Mouse (Mus musculus): ENCODE measurements around the gene Rere. TPM values are rescaled to one million over a fixed set of nuclear protein-coding genes. Genes with fewer than 3 reads are reported as not detected.
"Not testable (repeated sequence)": the region's sequence is repeated elsewhere in the genome, so short reads cannot be mapped to it uniquely, and the experiment has no call there.

Rere gene
- polyA plus RNA-seq, 1 experiment from 2014 or later: 43.6 TPM

GRCm38 (mm10) chr4:150486097-150486496 is 204.7 kb downstream of the Rere start:
- WGBS: 50% methylated on average over 2 of the region's 2 CpGs
- ATAC-seq: no peak
- H3K27me3 ChIP-seq: no peaks in the 10 kb centered on the region
- H3K4me1 ChIP-seq (replicated peaks): peaks cover 36% of the 10 kb centered on the region
- H3K4me2 ChIP-seq (replicated peaks): no peak overlapping the region
- no peaks in the 10 kb centered on the region for H3K9me3 ChIP-seq
- peaks cover 11% of the 10 kb centered on the region for H3K36me3 ChIP-seq
- no peak overlapping the region for H3K9ac ChIP-seq (replicated peaks)
- no peak overlapping the region for H3K4me3 ChIP-seq (replicated peaks)
- H3K27ac ChIP-seq: no peak overlapping the region

GRCm38 (mm10) chr4:150487109-150487508 is 205.7 kb downstream of the Rere start:
- no peaks in the 10 kb centered on the region for H3K9me3 ChIP-seq
- H3K27ac ChIP-seq: no peak overlapping the region
- H3K36me3 ChIP-seq: peaks cover 5% of the 10 kb centered on the region
- no peak overlapping the region for H3K9ac ChIP-seq (replicated peaks)
- H3K4me3 ChIP-seq (replicated peaks): no peak overlapping the region
- peaks cover 36% of the 10 kb centered on the region for H3K4me1 ChIP-seq (replicated peaks)
- 76% methylated on average over 5 of the region's 5 CpGs for WGBS
- H3K27me3 ChIP-seq: no peaks in the 10 kb centered on the region
- no peak for ATAC-seq
- H3K4me2 ChIP-seq (replicated peaks): no peak overlapping the region

- Histone ChIP-seq H3K27ac (peak overlapping the region; percentile 72), H3K4me1 (replicated peaks) (peaks cover 36% of the 10 kb centered on the region), H3K27me3 (no peaks in the 10 kb centered on the region), H3K4me2 (replicated peaks) (peak overlapping the region; percentile 58), H3K9ac (replicated peaks) (peak overlapping the region; percentile 66), H3K9me3 (no peaks in the 10 kb centered on the region), H3K36me3 (no peaks in the 10 kb centered on the region), H3K4me3 (replicated peaks) (peak overlapping the region; percentile 30)
- peak; percentile 97 for ATAC-seq
- WGBS: 19% methylated on average over 12 of the region's 12 CpGs
Measured at GRCm38 (mm10) chr4:150488096-150488748, 206.8 kb downstream of the Rere start.

GRCm38 (mm10) chr4:150488767-150489166 is 207.3 kb downstream of the Rere start:
- no peak for ATAC-seq
- Histone ChIP-seq H3K4me3 (replicated peaks) (peak overlapping the region; percentile 30), H3K27me3 (no peaks in the 10 kb centered on the region), H3K9ac (replicated peaks) (peak overlapping the region; percentile 66), H3K4me1 (replicated peaks) (peaks cover 36% of the 10 kb centered on the region), H3K36me3 (no peaks in the 10 kb centered on the region), H3K9me3 (no peaks in the 10 kb centered on the region), H3K4me2 (replicated peaks) (peak overlapping the region; percentile 58), H3K27ac (peak overlapping the region; percentile 72)
- 62% methylated on average over 4 of the region's 4 CpGs for WGBS

GRCm38 (mm10) chr4:150490050-150490449 is 208.6 kb downstream of the Rere start:
- ATAC-seq: no peak
- Histone ChIP-seq H3K4me2 (replicated peaks) (no peak overlapping the region), H3K36me3 (no peaks in the 10 kb centered on the region), H3K27ac (no peak overlapping the region), H3K9ac (replicated peaks) (no peak overlapping the region), H3K27me3 (no peaks in the 10 kb centered on the region), H3K9me3 (no peaks in the 10 kb centered on the region), H3K4me3 (replicated peaks) (no peak overlapping the region), H3K4me1 (replicated peaks) (peaks cover 44% of the 10 kb centered on the region)
- 89% methylated on average over 6 of the region's 6 CpGs for WGBS

GRCm38 (mm10) chr4:150491710-150492109 is 210.3 kb downstream of the Rere start:
- no peaks in the 10 kb centered on the region for H3K27me3 ChIP-seq
- H3K36me3 ChIP-seq: no peaks in the 10 kb centered on the region
- no peak overlapping the region for H3K27ac ChIP-seq
- no peak overlapping the region for H3K4me2 ChIP-seq (replicated peaks)
- H3K9me3 ChIP-seq: no peaks in the 10 kb centered on the region
- no peak for ATAC-seq
- H3K4me3 ChIP-seq (replicated peaks): no peak overlapping the region
- 67% methylated on average over 4 of the region's 4 CpGs for WGBS
- H3K4me1 ChIP-seq (replicated peaks): peaks cover 48% of the 10 kb centered on the region
- H3K9ac ChIP-seq (replicated peaks): no peak overlapping the region

- H3K4me1 ChIP-seq (replicated peaks): peaks cover 31% of the 10 kb centered on the region
- WGBS: 88% methylated on average over 7 of the region's 7 CpGs
- H3K27me3 ChIP-seq: no peaks in the 10 kb centered on the region
- no peak overlapping the region for H3K27ac ChIP-seq
- H3K36me3 ChIP-seq: no peaks in the 10 kb centered on the region
- no peak for ATAC-seq
- H3K4me3 ChIP-seq (replicated peaks): no peak overlapping the region
- H3K9ac ChIP-seq (replicated peaks): no peak overlapping the region
- H3K9me3 ChIP-seq: no peaks in the 10 kb centered on the region
- H3K4me2 ChIP-seq (replicated peaks): no peak overlapping the region
Measured at GRCm38 (mm10) chr4:150493258-150493937, 212.0 kb downstream of the Rere start.

- WGBS: 87% methylated on average over 5 of the region's 5 CpGs
- ATAC-seq; H3K4me2 ChIP-seq (replicated peaks); H3K9ac ChIP-seq (replicated peaks); H3K36me3 ChIP-seq; H3K9me3 ChIP-seq; H3K4me3 ChIP-seq (replicated peaks); H3K27me3 ChIP-seq; H3K27ac ChIP-seq: not testable (repeated sequence)
- H3K4me1 ChIP-seq (replicated peaks): peaks cover 26% of the 10 kb centered on the region
Measured at GRCm38 (mm10) chr4:150493938-150494330, 212.5 kb downstream of the Rere start.

GRCm38 (mm10) chr4:150495568-150495967 is 214.1 kb downstream of the Rere start:
- H3K4me3 ChIP-seq (replicated peaks): no peak overlapping the region
- peaks cover 5% of the 10 kb centered on the region; the same call in 1 of the 2 replicates for H3K36me3 ChIP-seq
- no peak overlapping the region for H3K9ac ChIP-seq (replicated peaks)
- 21% methylated on average over 2 of the region's 2 CpGs for WGBS
- no peak overlapping the region for H3K4me2 ChIP-seq (replicated peaks)
- H3K27me3 ChIP-seq: no peaks in the 10 kb centered on the region
- no peaks in the 10 kb centered on the region for H3K9me3 ChIP-seq
- H3K27ac ChIP-seq: no peak overlapping the region
- ATAC-seq: 0 out of 2 replicates have a peak, but pooled peaks have one; percentile 14
- peaks cover 15% of the 10 kb centered on the region for H3K4me1 ChIP-seq (replicated peaks)

- no peak for ATAC-seq
- WGBS: 93% methylated on average over 11 of the region's 11 CpGs
Measured at GRCm38 (mm10) chr4:150504304-150505021, 223.0 kb downstream of the Rere start.

GRCm38 (mm10) chr4:150509026-150509712 is 227.7 kb downstream of the Rere start:
- Histone ChIP-seq H3K9ac (replicated peaks) (no peak overlapping the region), H3K4me2 (replicated peaks) (no peak overlapping the region), H3K36me3 (peaks cover 42% of the 10 kb centered on the region), H3K9me3 (no peaks in the 10 kb centered on the region), H3K4me3 (replicated peaks) (no peak overlapping the region), H3K4me1 (replicated peaks) (no peaks in the 10 kb centered on the region), H3K27ac (no peak overlapping the region), H3K27me3 (no peaks in the 10 kb centered on the region)
- 88% methylated on average over 3 of the region's 3 CpGs for WGBS
- ATAC-seq: no peak

More at GRCm38 (mm10) chr4:150504304-150505021, 223.0 kb downstream of the Rere start:
- no peak overlapping the region for H3K4me3 ChIP-seq (replicated peaks)
- no peak overlapping the region for H3K9ac ChIP-seq (replicated peaks)
- H3K36me3 ChIP-seq: peaks cover 37% of the 10 kb centered on the region
- no peaks in the 10 kb centered on the region for H3K4me1 ChIP-seq (replicated peaks)
- H3K27me3 ChIP-seq: no peaks in the 10 kb centered on the region
- no peaks in the 10 kb centered on the region for H3K9me3 ChIP-seq
- H3K27ac ChIP-seq: no peak overlapping the region
- H3K4me2 ChIP-seq (replicated peaks): no peak overlapping the region

- Histone ChIP-seq H3K4me2 (replicated peaks) (no peak overlapping the region), H3K27me3 (no peaks in the 10 kb centered on the region), H3K9ac (replicated peaks) (no peak overlapping the region), H3K4me3 (replicated peaks) (no peak overlapping the region), H3K4me1 (replicated peaks) (no peaks in the 10 kb centered on the region), H3K36me3 (peaks cover 39% of the 10 kb centered on the region), H3K27ac (no peak overlapping the region), H3K9me3 (no peaks in the 10 kb centered on the region)
- WGBS: 80% methylated on average over 2 of the region's 2 CpGs
- ATAC-seq: no peak
Measured at GRCm38 (mm10) chr4:150510036-150510435, 228.6 kb downstream of the Rere start.
